Mouse (Mus musculus) adrenal gland, adult 18-20 months (tissue): ENCODE measurements at regions not wholly inside any gene's neighbourhood (a gene's known extent, or its start where the extent isn't known, plus 50 kb on each side); places are given as distances from the start of the nearest gene placed in this dataset.

Experiments used
- DNase-seq, 2 experiments: peaks; one replicate each; pipeline ENCODE4 v3.0.0; 2021 to 2022; ENCODE audit warnings: low spot score in 2 of 2

DNA sequence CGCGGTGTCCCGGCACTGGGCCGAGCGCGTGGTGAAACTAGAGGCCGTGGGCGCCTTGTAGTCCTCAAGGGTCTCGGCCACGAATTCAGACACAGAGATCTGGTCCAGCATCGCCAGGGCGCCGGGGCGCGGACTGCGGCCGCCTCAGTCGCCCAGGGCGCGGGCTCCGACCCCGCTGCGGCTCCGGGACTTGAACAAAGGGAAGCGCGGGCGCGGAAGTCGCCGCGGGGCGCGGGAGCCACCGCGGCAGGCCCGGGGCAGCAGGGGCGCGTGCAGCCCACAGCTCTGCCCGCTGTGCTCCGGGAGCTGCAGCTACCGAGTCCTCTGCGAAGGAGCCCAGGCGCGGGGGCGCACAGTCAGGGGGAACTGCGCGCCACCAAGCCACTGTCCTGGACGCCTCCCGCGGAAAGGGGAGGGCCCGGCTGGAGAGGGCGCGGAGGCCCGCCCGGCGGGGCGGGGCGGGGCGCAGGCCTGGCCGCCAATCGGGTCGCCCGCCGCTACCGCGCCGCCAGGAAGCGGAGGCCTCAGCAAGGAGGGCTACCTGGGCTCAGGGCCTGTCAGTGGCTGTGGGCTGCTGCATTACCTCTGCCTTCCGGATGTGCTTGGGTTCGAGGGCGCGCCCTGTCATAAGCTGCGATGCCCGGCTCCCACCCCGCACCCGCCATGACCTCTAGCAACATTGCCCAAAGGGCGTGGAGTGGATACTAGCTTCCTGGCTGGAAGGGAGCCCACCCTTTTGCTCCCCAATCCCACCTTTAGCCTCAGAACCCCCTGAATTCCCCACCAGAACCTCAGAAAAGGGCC, 155.2 kb upstream of the 9030624G23Rik start:
- peak; percentile 4 to 25 for DNase-seq
